Mouse (Mus musculus) cerebellum, adult 2 months (tissue): ENCODE results near the gene Slc44a5. TPM values are rescaled to one million over a fixed set of nuclear protein-coding genes. Genes with fewer than 3 reads are reported as not detected.

Experiments
- DNase-seq, 2 experiments: peaks; one replicate each; pipeline ENCODE4 v3.0.0; 2021
- H3K27ac ChIP-seq: fragments of 200-500 bp; 2 replicates; pipeline ENCODE4 v1.5.1; 2012; ENCODE audit warnings: low read length, control low read depth, inconsistent platforms; ENCODE audit not compliant: insufficient read depth
- H3K27me3 ChIP-seq: fragments of 200-500 bp; 2 replicates; pipeline ENCODE4 v1.6.1; 2012; ENCODE audit warnings: inconsistent platforms, mild to moderate bottlenecking, low read length, moderate library complexity; ENCODE audit not compliant: control insufficient read depth, insufficient read depth
- H3K4me1 ChIP-seq: fragments of 200-500 bp; 2 replicates; pipeline ENCODE4 v1.6.1; 2011; ENCODE audit warnings: low read length; ENCODE audit not compliant: control insufficient read depth, insufficient read depth
- H3K4me3 ChIP-seq: fragments of 200-500 bp; replicated peaks from 2 replicates; pipeline ENCODE3; 2011; ENCODE audit warnings: mild to moderate bottlenecking, low read depth, low read length, control low read depth; ENCODE audit not compliant: insufficient read depth
- CTCF ChIP-seq: fragments of 200-500 bp; IDR thresholded peaks from 2 replicates; pipeline ENCODE4 v1.5.1; 2011; ENCODE audit warnings: low read depth, mild to moderate bottlenecking, control low read depth, low read length, moderate library complexity, borderline replicate concordance; ENCODE audit not compliant: insufficient read depth
- POLR2A ChIP-seq: fragments of 200-500 bp; IDR thresholded peaks from 2 replicates; pipeline ENCODE4 v1.6.1; 2011; ENCODE audit warnings: low read length, control low read depth, borderline replicate concordance; ENCODE audit not compliant: insufficient read depth
- WGBS: fragments of 180-500 bp; shearing (Covaris S2); methylation state at CpG from one replicate; pipeline ENCODE4 v1.1.7; 2018; 5-methylcytosine and 5-hydroxymethylcytosine counted together
- polyA plus RNA-seq: library from polyadenylated mRNA; depleted of rRNA; stranded (reverse); fragments of >200 nt; gene quantifications from 2 replicates; pipeline ENCODE4 v1.2.3, GENCODE M21; 2012

Gene Slc44a5
- polyA plus RNA-seq, 1 experiment: 3.4 TPM

DNA sequence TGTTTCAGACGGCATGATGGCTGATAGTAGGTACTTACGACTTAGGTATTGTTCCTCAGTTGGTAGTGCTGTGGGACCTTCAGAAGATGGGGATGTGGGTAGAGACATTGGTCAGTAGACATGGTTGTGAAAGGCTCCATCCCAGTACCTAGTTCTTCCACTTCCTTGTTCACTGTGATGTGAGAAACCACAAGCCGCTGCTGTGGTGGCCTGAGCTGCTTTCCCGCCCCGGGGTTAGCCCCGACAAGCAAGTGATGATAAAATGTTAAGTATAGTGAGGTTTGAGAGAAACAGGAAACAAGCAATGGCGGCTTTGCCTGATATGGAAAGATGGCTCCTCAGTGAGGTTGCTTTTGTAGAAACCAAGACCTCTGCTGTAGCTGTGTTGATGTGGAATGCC lies 209.8 kb downstream of the Slc44a5 start:
- no peak overlapping the region for H3K27ac ChIP-seq
- no peak for DNase-seq
- H3K27me3 ChIP-seq: no peaks in the 10 kb centered on the region
- TF ChIP-seq CTCF (no peak), POLR2A (no peak)
- 98% methylated on average over 7 of the region's 7 CpGs for WGBS
- no peak overlapping the region for H3K4me3 ChIP-seq
- H3K4me1 ChIP-seq: no peaks in the 10 kb centered on the region

DNA sequence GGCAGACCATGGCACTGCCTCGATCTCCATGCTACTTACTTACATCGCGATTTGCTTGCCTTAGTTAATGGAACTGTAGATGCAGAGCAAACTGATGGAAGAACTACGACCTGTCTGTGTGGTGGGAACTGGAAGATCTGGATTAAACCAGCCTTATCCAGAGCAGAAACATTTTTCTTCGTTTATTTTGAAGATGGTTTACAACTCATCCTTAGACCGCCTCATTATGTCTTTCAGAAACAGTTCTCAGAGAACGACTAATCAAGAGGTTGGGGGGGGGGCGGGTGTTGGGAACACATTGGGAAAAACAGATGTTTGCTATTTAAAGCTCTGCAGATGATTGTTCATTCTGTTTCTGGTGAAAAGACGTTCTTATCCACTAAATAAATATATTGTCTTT lies 210.7 kb downstream of the Slc44a5 start:
- 91% methylated on average over 9 of the region's 9 CpGs for WGBS
- no peak for DNase-seq
- H3K4me1 ChIP-seq: no peaks in the 10 kb centered on the region; the same call in 1 of the 2 replicates
- TF ChIP-seq CTCF: no peak
- TF ChIP-seq POLR2A: no peak
- H3K27me3 ChIP-seq: no peaks in the 10 kb centered on the region
- no peak overlapping the region for H3K4me3 ChIP-seq
- no peak overlapping the region for H3K27ac ChIP-seq

DNA sequence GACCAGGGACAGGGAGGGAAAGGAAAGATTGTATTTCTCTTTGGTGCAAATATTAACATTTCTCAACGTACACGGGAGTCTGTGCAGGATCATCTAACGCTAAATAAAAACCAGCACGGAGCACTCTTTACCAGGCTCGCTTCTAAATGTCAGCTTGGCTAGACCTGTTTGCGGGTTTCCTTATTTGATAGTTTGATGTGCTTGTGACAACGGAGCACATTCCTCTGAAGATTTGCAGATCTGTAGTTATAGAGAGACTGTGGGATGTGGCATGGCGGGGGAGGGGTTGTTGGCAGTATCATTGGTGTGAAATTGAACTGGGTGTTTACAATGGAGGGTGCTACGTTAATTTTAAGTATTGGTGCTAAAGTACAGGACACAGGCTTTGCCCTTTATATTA lies 215.4 kb downstream of the Slc44a5 start:
- TF ChIP-seq CTCF (no peak), POLR2A (no peak)
- Histone ChIP-seq H3K4me3 (no peak overlapping the region), H3K27ac (no peak overlapping the region), H3K4me1 (peaks cover 3% of the 10 kb centered on the region), H3K27me3 (no peaks in the 10 kb centered on the region)
- DNase-seq: no peak
- 63% methylated on average over 9 of the region's 9 CpGs for WGBS

DNA sequence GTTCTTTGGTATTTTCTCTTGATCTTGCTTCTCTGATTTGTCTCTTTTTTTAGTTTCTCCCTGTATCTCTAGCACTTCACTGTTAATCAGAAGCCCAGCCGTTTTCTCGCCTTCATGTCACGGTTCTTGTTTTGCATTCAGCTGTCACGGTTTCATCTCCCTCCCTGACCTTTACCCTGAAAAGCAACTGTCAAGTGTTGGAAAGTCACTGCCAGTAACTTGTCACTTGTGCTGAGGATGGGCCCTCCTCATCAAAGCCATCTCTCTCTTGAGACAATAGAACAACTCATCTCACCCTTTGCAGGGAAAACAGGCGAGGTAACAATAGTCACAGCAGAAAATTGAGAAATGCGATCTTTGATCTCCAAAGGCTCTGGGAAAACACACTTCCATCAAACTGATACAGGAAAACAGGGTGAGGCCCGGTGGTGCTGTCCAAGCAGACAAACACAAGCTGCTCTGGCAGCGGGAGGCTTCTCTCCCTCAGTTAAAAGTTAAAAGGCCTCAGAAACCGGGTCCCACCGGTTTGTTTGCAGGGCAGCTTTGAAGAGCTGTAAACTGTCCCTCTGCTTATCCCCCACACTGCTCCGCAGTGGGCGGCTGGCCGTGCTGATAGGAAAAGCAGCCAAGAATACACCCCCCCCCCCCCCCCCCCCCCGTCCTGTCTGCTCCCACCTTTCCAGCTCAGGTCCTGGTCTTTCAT lies 219.2 kb downstream of the Slc44a5 start:
- Histone ChIP-seq H3K4me3 (no peak overlapping the region), H3K27ac (no peak overlapping the region), H3K27me3 (no peaks in the 10 kb centered on the region), H3K4me1 (peaks cover 3% of the 10 kb centered on the region)
- no peak for DNase-seq
- 41% methylated on average over 14 of the region's 14 CpGs for WGBS
- TF ChIP-seq POLR2A: no peak
- no peak for TF ChIP-seq CTCF

DNA sequence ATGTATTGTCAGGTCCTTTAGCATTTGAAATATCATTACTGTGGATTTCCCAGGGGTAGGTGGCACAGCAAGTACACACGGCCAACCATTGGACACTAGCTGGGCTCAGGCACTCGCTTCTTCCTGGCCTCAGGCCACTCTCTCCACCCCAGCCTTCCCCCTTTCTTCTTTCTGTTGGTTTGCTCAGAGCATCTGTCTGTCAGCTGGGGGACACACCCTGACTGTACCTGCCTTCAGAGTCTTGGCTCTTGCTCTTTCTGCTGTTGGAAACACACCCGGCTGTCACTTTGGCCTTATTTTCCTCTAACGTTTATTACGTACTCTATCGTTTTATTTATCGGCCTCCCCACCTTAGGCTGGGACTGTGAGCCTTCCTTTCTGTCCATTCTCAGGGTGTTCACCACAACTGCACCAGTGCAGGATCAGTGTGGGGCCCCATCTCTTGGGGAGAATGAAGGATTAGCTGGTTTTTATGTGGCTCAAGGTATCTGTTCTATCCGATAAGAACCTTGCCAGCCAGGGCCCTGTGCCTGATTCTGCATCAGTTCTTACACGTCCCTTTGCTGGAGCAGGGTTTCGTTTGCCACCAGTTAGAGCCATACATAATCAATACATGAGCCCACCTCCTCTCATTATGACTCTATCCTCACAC lies 220.1 kb downstream of the Slc44a5 start:
- 73% methylated on average over 10 of the region's 10 CpGs for WGBS
- no peaks in the 10 kb centered on the region for H3K27me3 ChIP-seq
- TF ChIP-seq POLR2A (no peak), CTCF (no peak)
- peaks cover 3% of the 10 kb centered on the region for H3K4me1 ChIP-seq
- no peak overlapping the region for H3K4me3 ChIP-seq
- H3K27ac ChIP-seq: no peak overlapping the region
- DNase-seq: no peak

DNA sequence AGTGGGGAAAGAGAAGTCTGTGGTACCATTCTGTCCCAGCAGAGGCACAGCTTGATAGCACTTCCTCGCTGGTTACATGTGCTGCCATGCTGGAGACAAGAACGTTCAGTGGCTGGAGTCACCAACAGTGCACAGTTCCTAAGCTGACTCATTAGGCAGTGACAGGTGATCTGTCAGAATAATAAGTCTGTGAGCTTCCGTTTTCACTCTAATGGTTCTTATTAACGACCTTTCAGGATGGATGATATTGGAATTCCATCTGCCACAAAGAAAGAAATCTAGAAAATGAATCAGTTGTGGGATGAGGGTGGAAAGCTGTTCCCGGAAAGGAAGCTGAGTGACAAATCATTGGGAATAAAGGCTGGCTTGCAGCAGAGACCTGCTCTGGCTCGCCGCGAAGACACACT lies 227.2 kb downstream of the Slc44a5 start:
- 45% methylated on average over 8 of the region's 8 CpGs for WGBS
- DNase-seq: no peak
- H3K27ac ChIP-seq: no peak overlapping the region
- no peaks in the 10 kb centered on the region for H3K27me3 ChIP-seq
- TF ChIP-seq POLR2A: no peak
- no peak for TF ChIP-seq CTCF
- H3K4me3 ChIP-seq: no peak overlapping the region
- peaks cover 7% of the 10 kb centered on the region for H3K4me1 ChIP-seq

DNA sequence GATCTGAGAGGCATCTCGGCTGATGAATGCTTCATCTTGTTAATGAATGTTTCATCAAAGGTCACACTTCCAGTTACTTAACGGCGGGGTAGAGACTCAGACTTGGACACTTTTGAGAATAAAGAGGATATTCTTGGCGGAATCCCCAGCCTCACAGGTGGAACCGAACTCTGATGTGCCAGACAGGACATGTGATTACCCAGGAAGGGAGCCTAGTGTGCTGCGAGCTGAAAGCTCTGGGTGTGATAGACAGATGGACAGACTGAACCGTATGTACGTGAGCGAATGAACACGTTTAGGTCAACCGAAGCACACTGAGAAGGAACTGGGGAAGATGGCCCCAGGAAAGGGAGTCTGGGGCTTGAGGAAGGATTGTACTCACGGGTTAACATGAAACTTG lies 228.6 kb downstream of the Slc44a5 start:
- DNase-seq: peak in 1 of 2 experiments; percentile 27
- no peaks in the 10 kb centered on the region for H3K27me3 ChIP-seq
- H3K4me1 ChIP-seq: peaks cover 7% of the 10 kb centered on the region
- 20% methylated on average over 12 of the region's 12 CpGs for WGBS
- H3K27ac ChIP-seq: no peak overlapping the region
- no peak overlapping the region for H3K4me3 ChIP-seq
- TF ChIP-seq CTCF: no peak
- TF ChIP-seq POLR2A: no peak

DNA sequence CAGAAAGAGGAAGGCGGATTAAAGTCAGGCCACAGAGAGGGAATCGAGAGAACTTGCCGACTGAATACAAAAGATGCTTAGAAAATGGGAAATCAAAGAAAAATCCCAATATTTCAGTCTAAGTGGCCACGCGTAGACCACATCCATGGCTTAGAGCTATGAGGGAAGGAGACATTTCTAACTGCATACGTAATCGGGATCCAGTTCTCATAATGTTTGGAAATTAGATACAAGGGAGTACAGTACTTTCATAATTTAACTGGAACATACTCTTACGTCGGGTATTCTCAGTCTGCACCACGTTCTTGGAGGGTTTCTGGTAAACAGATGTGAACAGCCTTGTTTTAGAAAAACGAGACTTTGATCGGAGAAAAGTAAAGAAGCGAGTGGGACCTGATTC lies 229.1 kb downstream of the Slc44a5 start:
- peaks cover 7% of the 10 kb centered on the region for H3K4me1 ChIP-seq

More for the DNA sequence above, 229.1 kb downstream of the Slc44a5 start:
- no peak for TF ChIP-seq CTCF
- no peak for TF ChIP-seq POLR2A
- H3K27me3 ChIP-seq: no peaks in the 10 kb centered on the region
- 96% methylated on average over 13 of the region's 13 CpGs for WGBS
- no peak overlapping the region for H3K27ac ChIP-seq
- H3K4me3 ChIP-seq: no peak overlapping the region
- DNase-seq: no peak
